Mouse (Mus musculus): ENCODE measurements at regions not wholly inside any gene's neighbourhood (a gene's known extent, or its start where the extent isn't known, plus 50 kb on each side); places are given as distances from the start of the nearest gene placed in this dataset.

DNA sequence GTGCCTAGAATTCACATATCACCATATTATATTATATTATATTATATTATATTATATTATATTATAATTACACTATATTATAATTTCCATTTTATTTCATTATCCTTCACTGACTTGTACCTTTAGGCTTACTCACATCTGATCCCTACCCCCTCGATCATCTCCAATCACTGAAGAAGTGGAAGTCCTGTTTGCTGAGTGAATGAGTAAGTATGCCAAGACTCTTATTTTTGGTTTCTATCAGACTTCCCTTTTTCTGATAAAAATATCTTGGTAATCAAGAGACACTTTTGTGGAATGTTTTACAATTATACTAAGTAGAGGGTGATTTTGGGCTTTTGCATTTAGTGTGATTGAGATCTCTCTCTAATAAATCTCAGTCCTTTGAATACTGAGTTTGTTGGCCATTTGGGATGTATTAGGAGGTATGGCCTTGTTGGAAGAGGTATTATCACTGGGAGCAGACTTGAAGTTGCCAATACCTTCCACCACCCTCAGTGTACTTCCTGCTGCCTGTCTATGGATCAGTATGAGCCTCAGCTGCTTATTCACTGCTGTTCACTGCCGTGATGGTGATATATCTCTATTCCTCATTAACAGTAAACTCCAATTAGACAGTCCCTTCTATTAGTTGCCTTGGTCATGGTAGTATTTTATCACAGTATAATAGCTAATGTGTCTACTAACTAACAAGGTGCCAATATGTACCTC, 665.3 kb downstream of the Adgrl2 start:
- no peak for DNase-seq

DNA sequence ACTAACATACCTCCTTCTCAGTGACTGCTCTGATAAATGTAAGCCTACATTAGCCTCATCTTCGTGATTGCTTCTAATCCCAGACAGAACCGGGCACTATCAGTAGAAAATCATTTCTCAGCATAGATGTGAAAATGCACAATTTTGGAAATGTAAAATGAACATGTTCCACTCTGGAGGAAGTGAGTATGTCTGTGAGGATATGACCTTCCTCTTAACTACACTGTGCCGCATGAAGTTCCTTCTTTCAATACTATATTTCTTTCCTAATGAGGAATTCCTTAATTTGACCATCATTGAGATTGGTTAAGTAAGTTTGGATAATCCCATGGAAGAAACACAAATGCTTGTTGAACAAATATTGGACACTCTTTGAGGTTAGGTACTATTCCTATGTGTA, 668.5 kb downstream of the Adgrl2 start:
- DNase-seq = no peak

DNA sequence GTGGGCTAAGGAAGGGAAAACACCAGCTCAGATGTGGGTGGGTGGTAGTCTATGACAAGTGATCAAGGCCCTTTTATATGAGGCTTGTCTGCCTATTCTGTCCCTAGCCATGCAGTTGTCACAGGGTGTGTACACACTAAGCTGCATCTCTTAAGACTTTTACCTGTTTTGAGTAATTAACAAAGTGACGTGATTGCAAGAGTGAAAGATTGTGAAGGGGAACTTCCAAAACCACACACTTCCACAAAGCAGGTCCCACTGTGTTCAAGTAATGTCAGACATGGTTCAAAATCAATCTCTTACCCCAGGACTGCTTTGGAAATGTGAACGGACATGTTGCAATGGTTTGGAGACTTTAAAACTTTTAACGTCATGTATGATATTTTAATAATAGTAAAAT, 674.2 kb downstream of the Adgrl2 start:
- DNase-seq = no peak

DNA sequence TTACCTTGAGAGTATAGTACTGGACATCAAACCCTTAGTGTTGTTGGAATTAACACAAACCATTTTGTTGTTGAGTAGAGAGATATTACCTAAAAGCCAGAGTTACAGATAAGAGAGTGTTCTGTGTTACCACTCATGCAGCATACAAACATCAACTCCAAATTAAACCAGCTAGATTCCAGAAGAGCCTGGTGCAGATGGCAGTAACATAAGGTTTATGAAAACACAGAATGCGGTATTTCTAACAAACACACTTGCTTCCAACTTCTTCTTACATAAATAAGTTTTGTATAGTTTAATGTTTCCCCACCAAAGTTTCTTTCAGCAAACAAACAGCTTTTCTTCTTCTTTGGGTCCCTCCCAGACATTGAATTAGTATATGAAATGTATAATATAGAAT, 675.1 kb downstream of the Adgrl2 start:
- no peak for DNase-seq

DNA sequence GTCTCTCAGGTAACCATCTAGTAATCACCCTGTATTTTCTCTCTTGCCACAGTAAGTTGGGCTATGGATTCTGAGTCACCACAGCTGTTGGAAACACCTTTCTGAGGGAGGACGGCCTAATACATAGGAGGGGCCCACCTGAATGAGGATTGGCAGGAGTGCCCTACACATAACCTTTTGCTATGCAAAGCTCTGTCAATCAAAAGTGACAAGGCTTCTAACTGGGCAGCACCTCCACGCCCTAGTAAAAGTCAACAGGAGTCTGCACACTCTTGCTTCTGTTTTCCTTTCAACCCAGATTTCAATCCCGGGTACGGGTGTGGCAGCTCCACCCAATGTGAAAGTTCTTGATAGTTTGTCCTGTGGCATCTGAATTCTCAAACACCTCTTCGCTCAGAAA, 694.8 kb downstream of the Adgrl2 start:
- DNase-seq = no peak

DNA sequence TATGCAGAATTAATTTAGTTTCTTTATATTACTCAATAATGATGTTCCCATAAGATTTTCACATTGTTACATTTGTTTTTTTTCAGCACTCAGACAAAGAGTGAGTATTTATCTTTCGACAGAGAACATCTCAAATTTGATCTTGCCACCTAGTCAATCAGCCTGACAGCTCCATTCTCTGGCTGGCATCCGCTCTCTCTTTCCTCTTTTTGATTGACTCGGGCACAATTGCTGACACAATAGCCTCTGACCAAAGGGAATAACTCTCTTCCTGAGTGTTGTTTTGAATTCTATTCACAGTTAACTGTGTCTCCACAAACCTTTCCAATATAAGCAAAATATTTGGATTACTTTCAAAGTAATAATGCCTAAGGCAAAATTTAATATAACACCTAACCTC, 711.4 kb downstream of the Adgrl2 start:
- DNase-seq = no peak

DNA sequence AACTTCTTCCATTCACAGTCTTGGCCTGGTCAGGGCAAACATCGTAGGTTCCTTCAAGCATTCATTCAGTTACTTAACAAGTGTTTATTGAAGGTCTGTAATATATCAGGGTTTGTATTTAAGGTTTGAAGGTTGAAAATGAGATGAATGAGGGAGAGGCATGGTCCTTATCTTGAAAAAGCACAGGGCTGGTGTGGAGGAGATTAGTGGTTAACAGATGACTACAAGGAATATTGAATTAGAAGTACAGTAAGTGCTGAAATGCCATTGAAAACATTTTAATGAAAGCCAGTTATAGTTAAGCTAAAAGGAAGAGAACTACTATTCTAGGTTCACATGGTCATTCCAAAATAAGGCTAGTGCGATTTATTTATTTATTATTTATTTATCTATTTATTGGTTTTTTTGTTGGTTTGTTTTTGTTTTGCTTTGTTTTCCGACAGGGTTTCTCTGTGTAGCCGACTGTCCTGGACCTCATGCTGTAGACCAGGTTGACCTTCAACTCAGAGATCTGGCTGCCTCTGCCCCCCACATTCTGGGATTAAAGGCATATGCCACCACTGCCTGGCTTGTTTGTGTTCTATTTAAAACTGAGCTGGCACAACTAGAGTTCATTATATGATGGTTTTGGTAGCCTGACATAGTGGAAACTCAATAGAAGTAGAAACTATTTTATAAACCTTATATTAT, 718.1 kb downstream of the Adgrl2 start:
- no peak for DNase-seq

DNA sequence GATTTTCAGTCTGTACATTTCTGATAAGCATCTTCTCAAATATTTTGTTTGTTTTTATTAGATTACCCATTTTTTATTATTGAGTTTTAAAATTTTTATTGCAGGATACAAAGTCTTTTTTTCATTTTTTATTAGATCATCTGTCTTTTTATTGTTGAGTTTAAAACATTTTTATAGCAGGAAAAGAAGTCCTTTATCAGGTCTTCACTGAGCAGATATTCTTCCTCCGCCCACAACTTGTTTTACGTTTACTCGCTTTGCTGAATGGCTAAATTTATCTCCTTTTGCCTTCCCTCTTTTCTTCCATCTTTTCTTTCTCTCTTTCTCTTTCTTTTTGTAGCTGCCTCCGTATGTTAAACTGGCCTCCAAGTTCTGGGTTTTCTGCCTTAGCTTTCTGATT, 721.5 kb downstream of the Adgrl2 start:
- no peak for DNase-seq

DNA sequence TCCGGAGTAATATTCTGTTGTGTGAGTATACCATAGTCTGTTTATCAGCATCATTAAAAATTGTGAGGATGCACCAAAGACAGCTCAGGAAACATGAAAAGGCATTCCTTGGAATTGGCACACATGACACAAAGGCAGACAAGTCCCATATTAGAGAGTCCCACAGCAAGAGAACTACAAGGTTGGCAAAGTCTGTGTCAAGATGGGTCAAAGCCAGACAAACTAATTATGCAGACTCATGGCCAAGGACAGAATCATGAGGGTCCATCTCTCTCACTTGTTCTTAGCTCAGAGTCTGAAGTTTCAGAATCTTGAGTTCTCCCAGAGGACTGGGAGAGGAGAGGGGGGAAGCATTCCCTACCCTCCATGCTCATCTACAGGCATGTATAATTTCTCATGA, 731.1 kb downstream of the Adgrl2 start:
- DNase-seq = no peak

DNA sequence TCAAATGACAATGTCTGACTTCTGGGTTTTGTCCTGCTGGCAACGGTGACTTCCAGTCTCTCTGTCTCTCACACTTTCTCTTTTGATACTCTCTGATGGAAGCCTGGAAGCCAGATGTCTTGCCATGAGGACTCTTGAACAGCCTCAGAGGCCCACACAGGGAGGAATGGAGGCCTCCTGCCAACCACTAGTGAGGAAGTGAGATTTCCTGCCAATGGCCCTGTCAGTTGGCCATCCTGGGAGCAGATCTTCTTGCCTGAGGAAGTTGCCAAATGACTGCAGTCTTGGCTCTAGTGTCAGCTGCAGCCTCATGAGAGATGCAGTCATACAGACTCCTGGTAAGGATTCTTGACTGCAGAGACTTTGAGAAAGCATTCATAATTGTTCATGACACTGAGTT, 741.7 kb downstream of the Adgrl2 start:
- peak; percentile 69 for DNase-seq

DNA sequence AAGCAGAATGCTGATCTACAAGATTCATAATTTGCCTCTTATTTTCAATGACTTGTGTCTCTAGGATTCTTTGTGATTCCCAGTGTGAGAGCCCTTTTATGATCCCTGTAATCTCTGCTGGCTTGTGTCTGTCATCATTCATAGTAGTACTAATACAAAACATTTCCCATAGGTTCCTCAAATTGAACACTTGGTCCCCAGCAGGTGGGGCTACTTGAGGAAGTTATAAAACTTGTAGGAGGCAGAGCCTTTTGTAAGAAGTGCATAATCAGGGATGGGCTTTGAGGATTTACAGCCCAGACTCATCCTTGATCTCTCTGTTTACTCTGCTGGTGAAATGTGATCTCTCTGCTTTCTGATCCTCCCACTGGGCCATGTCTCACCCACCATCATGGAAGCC, 743.6 kb downstream of the Adgrl2 start:
- DNase-seq = no peak

DNA sequence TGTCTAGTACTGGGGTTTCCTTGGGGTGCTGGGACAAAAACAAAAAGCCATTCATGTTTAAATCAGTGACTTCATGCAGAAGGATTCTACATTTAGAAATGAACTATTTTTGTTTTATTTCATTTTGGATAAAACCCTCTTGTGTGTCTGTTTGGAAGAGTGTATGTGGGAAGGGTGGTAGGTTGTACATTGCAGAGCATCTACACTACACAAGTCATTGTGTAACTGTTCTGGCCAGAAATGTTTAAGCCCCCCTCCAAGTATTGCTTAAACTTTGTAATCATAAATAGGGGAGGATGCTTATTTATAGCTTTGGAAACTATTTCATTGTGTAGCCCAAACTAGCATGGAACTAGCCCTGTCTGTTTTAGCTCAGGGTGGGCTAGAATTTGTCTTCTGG, 752.3 kb downstream of the Adgrl2 start:
- DNase-seq = no peak

DNA sequence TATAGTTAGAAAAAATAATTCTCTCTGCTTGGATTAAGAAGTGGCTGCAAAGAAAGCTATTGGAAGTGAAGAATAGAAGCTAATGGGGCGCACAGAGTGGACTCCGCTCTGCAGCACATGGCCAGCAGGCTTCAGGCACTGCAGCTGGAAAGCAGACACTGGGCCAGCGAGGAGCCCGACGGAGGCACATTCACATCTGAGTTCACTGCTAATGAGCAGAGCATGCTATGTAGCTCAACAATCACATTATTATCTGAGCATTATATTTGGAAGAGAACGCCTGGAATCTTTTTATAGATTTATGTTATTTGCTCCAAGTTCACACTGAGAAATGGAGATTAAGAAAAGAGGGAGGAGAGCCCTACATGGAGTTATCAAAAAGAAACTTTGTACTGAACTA, 752.8 kb downstream of the Adgrl2 start:
- DNase-seq = peak; percentile 27

DNA sequence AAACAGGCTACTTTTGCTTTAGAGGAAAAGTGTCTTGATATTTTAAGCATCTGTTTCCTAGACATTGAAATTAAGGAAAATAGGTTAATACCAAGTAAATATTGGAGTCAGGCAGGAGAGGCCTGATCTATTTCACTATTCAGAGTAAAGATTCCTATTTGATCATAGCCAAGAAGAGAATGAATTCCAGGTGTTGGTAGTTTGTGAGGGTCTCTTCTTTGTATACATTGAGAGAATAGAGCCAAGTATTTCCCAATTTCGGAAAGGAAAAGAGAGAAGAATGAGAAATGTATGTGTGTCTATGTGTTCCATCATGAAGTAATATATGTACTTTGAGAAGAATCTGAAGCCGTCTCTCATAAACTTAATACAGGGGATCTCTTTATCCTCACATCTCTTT, 756.7 kb downstream of the Adgrl2 start:
- no peak for DNase-seq

DNA sequence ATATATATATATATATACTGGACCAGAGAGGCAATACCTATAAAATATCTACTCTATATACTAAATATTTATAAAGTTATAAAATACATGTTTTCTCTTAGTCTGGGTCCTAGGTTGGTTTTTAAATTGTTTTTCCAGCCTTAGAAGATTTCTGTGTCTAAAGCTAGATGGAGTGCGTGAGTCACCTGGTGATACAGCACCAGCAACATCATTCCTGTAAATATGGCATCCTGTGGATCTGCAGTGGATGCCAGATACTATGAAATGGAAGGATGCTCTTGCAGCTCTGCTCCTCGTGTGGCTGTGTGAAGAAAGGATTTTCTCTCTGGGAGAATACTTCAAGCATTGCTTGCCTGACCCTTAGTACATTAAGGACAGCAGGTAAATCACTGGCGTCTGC, 761.2 kb downstream of the Adgrl2 start:
- DNase-seq = no peak

DNA sequence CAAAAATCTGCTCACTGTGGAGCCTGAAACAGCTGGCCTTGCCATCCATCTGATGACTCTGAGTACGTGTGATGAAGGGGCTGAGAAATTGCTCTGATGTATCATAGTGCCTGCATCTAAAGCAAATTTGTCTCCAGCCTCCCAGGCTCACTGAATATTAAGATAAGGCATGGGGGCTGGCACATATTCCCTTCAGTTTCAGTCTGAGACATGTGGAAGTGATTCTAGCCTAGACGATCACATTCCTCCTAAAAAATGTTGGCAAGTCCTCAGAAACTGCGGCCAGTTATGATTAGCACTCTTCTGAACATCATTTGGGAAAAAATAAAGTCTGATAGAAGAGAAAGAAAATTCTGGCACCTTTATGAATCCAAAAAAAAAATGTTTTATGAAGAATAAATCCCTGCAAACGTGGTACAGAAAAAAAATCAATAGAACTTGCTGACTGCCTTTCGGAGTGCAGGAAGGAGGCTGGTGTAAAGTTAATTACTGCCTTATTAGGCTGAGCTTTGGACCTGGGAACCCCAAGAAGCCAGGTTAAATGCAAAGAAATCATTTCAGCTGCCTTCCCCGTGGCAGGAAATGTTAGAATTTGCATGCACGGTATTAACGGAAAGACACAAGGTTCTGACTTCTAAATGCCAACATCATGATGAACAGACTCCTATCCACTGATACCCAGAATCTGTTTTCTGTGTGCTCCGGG, 762.2 kb downstream of the Adgrl2 start:
- DNase-seq = peak; percentile 19

DNA sequence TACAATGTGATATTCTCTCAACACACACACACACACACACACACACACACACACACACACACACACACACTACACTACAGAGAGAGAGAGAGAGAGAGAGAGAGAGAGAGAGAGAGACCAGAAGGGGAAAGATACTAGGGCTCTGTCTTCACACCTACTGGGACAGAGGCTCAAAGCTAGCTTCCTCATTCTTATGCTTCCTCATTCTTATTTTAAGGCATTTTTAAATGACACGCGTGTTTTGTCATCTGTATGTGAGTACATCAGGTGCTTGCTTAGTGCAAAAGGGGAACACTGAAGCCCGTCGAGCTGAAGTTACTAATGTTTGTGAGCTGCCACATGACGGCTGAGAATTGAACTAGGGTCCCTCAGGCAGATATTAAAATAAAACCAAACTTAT, 769.5 kb downstream of the Adgrl2 start:
- DNase-seq = no peak

DNA sequence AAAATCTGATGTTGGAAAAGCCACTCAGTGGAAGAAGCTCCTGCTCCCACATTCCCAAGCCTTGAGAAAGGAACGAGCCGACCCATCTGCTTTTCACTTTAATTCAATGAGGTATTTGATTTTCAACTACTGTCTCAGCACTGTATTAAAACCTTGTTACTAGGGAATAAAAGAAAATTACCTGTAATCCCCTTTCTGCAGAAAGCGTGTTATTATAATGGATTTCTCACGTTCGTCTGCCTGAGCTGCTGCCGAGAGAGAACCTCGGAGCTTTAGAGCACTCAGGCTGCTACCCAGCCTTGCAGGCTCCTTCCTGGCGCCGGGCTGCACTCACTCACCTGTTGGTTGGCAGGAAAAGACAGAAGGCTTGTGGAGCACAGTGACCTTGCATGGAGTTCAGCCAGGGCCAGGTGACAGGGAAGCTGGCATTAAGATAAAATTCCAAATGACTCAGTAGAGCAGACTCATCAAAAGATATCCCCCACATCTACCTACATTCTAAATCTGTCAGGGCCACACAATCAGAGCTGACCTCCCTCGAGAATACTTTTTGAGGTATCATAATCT, 770.2 kb downstream of the Adgrl2 start:
- DNase-seq = no peak

DNA sequence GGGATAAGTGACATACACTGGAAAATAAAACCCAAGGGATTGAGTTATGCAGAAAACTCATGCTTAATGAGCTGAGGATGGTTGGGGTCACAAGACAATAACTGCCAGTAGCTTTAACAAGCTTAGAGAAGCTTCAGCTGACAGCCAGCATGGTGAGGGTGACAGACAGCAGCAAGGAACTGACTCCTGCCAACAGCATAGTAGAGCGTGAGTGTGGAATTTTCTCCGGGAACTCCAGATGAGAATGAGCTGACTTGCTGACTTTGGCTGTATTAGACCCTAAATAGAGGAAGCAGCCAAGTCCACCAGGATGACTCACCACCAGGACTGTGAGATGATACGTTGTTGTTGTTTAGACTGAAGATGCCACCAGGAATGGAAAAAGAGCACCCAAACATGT, 788.2 kb downstream of the Adgrl2 start:
- peak; percentile 8 for DNase-seq

DNA sequence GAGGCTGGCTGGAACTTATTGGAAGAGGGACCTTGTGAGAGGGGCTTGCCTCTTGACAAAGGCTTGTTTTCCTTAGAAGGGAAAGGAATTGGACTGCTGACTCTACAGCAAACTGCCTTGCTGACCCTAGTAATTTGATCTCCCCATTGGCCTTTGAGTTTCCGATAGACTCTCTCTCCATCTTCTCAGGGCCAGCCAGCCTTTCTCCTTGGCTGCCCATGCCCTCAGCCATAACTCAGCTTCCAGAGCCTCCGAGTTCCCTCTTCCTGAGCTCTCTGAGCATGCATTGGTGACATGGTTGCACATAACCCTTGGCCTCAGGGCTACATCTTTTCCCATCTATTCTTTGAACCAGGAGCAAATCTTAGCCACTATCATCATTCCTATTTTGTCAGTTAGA, 803.7 kb downstream of the Adgrl2 start:
- DNase-seq = no peak

DNA sequence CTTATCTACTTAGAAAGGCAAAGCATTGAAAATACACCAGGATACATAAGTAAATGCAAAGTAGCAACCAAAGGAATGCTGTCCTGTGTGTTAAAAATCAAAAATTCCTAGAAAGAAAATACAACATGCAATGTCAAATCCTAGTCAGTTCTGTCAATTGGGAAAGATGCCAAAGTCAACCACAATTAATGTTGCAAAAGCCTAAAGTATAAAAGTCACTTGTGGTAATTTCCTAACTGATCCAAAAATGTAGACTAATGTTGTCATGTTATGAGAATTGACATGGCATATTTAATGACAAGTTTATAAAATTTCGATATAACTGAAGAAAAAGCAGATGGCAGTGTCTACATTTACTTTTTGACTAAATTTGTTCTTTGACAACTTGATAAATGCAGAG, 822.8 kb downstream of the Adgrl2 start:
- DNase-seq = no peak

DNA sequence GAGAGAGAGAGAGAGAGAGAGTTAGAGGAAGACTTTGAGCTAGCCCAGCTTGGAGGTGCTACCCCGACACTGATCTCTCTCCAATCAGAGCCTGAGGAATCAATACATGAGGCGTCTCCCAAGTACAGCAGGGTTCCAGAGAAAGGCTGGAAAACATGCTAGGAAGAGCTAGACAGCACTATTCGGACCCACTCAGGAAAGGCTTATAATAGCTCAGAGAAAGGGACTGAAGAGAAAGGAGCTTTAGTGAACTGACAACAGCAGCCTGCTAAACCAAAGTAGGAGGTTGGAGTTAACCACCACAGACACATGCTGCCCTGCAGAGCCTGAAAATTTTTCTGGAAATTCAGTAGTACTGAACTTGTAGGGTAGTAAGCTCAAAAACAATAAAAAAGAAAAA, 831.3 kb downstream of the Adgrl2 start:
- DNase-seq = no peak

DNA sequence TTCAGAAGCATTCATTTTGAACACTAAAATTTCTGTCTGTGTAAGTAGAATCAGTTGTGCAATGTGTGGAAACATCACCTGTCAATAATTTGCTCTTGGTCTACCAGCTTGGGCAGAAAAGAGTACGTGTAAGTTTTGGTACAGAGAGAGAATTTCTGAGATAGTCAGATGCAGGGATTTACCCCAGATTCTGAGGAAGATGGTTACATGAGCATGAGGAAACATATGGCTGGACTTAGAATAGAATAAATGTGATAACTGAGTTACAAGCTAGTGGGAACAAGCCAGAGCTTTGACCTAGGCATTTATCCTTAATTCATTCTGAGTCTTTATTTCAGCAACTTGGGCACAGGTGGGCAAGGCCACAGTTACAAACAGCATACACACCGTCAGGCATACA, 831.8 kb downstream of the Adgrl2 start:
- no peak for DNase-seq

DNA sequence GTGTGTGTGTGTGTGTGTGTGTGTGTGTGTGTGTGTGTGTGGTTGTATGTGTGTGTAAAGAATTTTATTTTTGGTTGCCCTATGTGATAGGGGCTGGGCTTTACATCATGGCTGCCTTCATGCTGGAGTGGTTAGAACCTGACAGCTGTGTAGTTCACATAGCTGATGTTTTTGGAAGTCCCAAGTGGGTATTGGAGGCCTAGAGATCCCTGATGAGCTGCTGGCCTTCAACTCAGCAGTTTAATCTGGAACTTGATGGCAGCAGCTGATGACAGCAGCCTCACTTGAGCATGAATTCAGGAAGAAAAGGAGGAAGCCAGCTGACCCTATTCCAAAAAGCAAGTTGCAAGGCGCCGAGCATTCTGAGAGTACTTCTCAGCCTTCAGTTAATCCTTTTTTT, 846.6 kb downstream of the Adgrl2 start:
- peak; percentile 15 for DNase-seq

Data from heart, postnatal 4 days (tissue).